Mouse (Mus musculus) hindbrain, postnatal 0 days (tissue): Measurements from ENCODE around the gene Ap4e1. TPM values are rescaled to one million over a fixed set of nuclear protein-coding genes. Genes with fewer than 3 reads are reported as not detected.

Source experiments
- ATAC-seq: fragments of 200-750 bp; cut with Nextera tagmentation; 2 replicates; pipeline ENCODE4 v1.8.0; 2017; ENCODE audit warnings: mild to moderate bottlenecking, moderate TSS enrichment, moderate library complexity
- DNase-seq: peaks from one replicate; pipeline ENCODE4 v3.0.0-alpha.2; 2015; ENCODE audit warnings: low spot score
- H3K27ac ChIP-seq: fragments of 300-500 bp; sonication (generic); 2 replicates; pipeline ENCODE4 v1.5.1; 2014; ENCODE audit warnings: mild to moderate bottlenecking
- H3K27me3 ChIP-seq: fragments of 300-500 bp; sonication (generic); 2 replicates; pipeline ENCODE4 v1.6.1; 2014; ENCODE audit warnings: low read length, mixed read lengths; ENCODE audit not compliant: insufficient read depth
- H3K36me3 ChIP-seq: fragments of 300-500 bp; sonication (generic); 2 replicates; pipeline ENCODE4 v1.6.1; 2014; ENCODE audit warnings: low read length, mixed read lengths; ENCODE audit not compliant: insufficient read depth
- H3K4me1 ChIP-seq: fragments of 300-500 bp; sonication (generic); 2 replicates; pipeline ENCODE4 v1.6.1; 2014; ENCODE audit warnings: antibody characterized with exemption, low read length, mixed read lengths; ENCODE audit not compliant: insufficient read depth
- H3K4me2 ChIP-seq: fragments of 300-500 bp; sonication (generic); 2 replicates; pipeline ENCODE4 v1.6.1; 2014; ENCODE audit warnings: low read depth, mild to moderate bottlenecking, low read length, moderate library complexity, mixed read lengths
- H3K4me3 ChIP-seq: fragments of 300-500 bp; sonication (generic); 2 replicates; pipeline ENCODE4 v1.5.1; 2014; ENCODE audit warnings: low read length
- H3K9ac ChIP-seq: fragments of 300-500 bp; sonication (generic); replicated peaks from 2 replicates; pipeline ENCODE4 v1.6.1; 2014; ENCODE audit warnings: mild to moderate bottlenecking, low read length, moderate library complexity, mixed read lengths
- H3K9me3 ChIP-seq: fragments of 300-500 bp; sonication (generic); 2 replicates; pipeline ENCODE4 v1.6.1; 2016; ENCODE audit warnings: low read length, mixed read lengths
- CTCF ChIP-seq: IDR thresholded peaks from 2 replicates; pipeline ENCODE4 v1.5.1; 2016; ENCODE audit warnings: antibody characterized with exemption, control low read depth, low read depth
- WGBS: fragments of 180-500 bp; shearing (Covaris S2); extraction: QIAGEN DNeasy Blood & Tissue Kit; methylation state at CpG from one replicate; pipeline ENCODE4 v1.1.7; 2014; 5-methylcytosine and 5-hydroxymethylcytosine counted together
- polyA plus RNA-seq: library from polyadenylated mRNA; unstranded; fragments of >200 nt; fragmentation: Nextera tagmentation; extraction: Ambion mirVana; gene quantifications from 2 replicates; pipeline ENCODE4 v1.2.1, GENCODE M21; 2015
- total RNA-seq: library from RNA; depleted of rRNA; stranded (reverse); fragments of >200 nt; gene quantifications from 2 replicates; pipeline ENCODE4 v1.2.3, GENCODE M21; 2014; rRNA removed

Ap4e1 gene
- 9.5 and 10.1 TPM in 2 replicates for total RNA-seq
- 5.9 and 7.4 TPM in 2 replicates for polyA plus RNA-seq

GRCm38 (mm10) chr2:127008469-127008998, at the start of gene Ap4e1:
TSS of gene Ap4e1 (plus strand) at chr2:127008717.
- H3K9ac ChIP-seq, result peak within 1 kb of the TSS; percentile 91
- TF ChIP-seq CTCF, result peak; percentile 98
- peak; percentile 92 for ATAC-seq
- H3K27ac ChIP-seq, result peak within 1 kb of the TSS; percentile 81
- 0 out of 2 replicates have a peak, but pooled peaks cover 3% of the 10 kb centered on the region for H3K4me1 ChIP-seq
- H3K27me3 ChIP-seq, result no peaks in the 10 kb centered on the region
- peak within 1 kb of the TSS; percentile 91 for H3K4me3 ChIP-seq
- H3K36me3 ChIP-seq, result peaks cover 14% of the 10 kb centered on the region
- H3K4me2 ChIP-seq, result peak within 1 kb of the TSS; percentile 65
- under 1% methylated on average over 40 of the region's 40 CpGs for WGBS
- peak; percentile 96 for DNase-seq
- H3K9me3 ChIP-seq, result no peaks in the 10 kb centered on the region

GRCm38 (mm10) chr2:126961696-126962095, 46.8 kb upstream of the Ap4e1 start:
- Histone ChIP-seq H3K9me3 (no peaks in the 10 kb centered on the region), H3K36me3 (no peaks in the 10 kb centered on the region), H3K27me3 (no peaks in the 10 kb centered on the region), H3K4me3 (no peak overlapping the region), H3K4me1 (no peaks in the 10 kb centered on the region), H3K9ac (no peak overlapping the region), H3K4me2 (no peak overlapping the region), H3K27ac (no peak overlapping the region)
- TF ChIP-seq CTCF, result no peak
- DNase-seq (no peak), ATAC-seq (no peak)
- WGBS, result 72% methylated on average over 2 of the region's 2 CpGs

- DNase-seq (no peak), ATAC-seq (no peak)
- Histone ChIP-seq H3K27me3 (no peaks in the 10 kb centered on the region), H3K9ac (no peak overlapping the region), H3K4me2 (no peak overlapping the region), H3K27ac (no peak overlapping the region), H3K36me3 (no peaks in the 10 kb centered on the region), H3K4me3 (no peak overlapping the region), H3K9me3 (no peaks in the 10 kb centered on the region), H3K4me1 (no peaks in the 10 kb centered on the region)
- 64% methylated on average over 6 of the region's 6 CpGs for WGBS
- no peak for TF ChIP-seq CTCF
Observed at GRCm38 (mm10) chr2:126977428-126977827, 31.1 kb upstream of the Ap4e1 start.

DNA sequence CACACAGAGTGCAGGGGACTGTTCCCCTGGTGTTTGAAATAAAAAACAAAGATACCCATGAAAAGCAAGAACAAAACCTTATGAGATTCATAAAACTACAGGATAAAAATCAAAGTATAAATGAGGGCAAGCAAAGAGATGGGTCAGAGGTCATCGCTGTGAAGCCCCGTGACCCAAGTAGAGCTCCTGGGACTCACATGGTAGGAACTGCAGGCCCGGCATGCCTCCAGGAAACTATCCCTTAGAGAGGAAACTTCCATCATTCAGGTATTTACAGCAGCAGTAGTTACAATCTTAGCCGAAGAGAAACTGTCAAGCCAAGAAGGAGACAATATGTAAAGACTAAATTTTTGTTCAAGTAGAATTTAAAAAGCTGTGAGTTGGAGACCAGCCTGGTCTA, 25.3 kb upstream of the Ap4e1 start:
- no peak overlapping the region for H3K27ac ChIP-seq
- H3K4me1 ChIP-seq, result no peaks in the 10 kb centered on the region
- no peak overlapping the region for H3K4me3 ChIP-seq
- no peaks in the 10 kb centered on the region for H3K9me3 ChIP-seq
- H3K36me3 ChIP-seq, result no peaks in the 10 kb centered on the region
- TF ChIP-seq CTCF, result no peak
- H3K4me2 ChIP-seq, result no peak overlapping the region
- H3K9ac ChIP-seq, result no peak overlapping the region
- H3K27me3 ChIP-seq, result no peaks in the 10 kb centered on the region
- WGBS, result 85% methylated on average over 4 of the region's 4 CpGs
- ATAC-seq (no peak), DNase-seq (no peak)

DNA sequence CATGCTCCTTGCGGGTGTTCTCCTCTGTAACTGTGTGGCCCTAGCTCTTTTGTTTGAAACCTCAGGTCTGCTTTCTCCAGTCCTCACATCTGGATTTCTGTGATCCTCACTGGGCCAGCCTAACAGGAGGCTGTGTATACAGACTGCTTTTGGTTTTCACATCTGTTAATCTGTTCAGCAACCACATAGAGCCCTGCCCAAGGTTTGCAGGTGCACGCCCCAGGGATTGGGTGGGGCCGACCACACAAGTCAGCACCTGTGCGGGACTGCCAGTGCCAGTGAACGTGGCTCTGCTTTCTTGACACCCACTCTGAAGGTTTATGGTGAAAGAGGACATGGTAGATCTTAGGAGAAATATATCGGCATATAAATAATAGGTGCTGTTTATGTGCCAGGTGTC, 18.6 kb upstream of the Ap4e1 start:
- WGBS, result 91% methylated on average over 6 of the region's 6 CpGs
- Histone ChIP-seq H3K27me3 (no peaks in the 10 kb centered on the region), H3K4me1 (no peaks in the 10 kb centered on the region), H3K27ac (no peak overlapping the region), H3K9me3 (no peaks in the 10 kb centered on the region), H3K9ac (no peak overlapping the region), H3K4me3 (no peak overlapping the region), H3K4me2 (no peak overlapping the region), H3K36me3 (no peaks in the 10 kb centered on the region)
- TF ChIP-seq CTCF, result no peak
- DNase-seq (no peak), ATAC-seq (no peak)

DNA sequence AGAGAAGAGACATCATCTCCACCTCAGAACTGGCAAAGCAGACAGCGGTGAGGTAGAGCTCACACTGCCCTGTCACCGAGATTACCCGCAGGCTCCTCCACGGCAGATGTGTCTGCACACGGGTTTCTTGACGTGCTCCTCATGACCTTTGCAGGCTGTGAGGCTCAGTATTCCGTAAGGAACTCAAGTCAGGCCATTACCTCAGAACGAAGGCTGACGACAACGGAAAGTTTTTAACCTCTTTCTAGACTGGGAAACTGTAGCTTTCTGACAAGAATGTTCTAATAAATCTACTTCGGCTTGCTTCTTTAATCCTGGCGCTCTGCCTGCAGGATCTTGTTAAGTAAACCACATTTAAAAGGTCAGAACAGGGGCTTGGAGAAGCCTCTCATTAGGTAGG, 15.8 kb upstream of the Ap4e1 start:
- Histone ChIP-seq H3K9ac (no peak overlapping the region), H3K4me3 (no peak overlapping the region), H3K27me3 (no peaks in the 10 kb centered on the region), H3K4me1 (no peaks in the 10 kb centered on the region), H3K4me2 (no peak overlapping the region), H3K27ac (no peak overlapping the region), H3K36me3 (no peaks in the 10 kb centered on the region), H3K9me3 (no peaks in the 10 kb centered on the region)
- TF ChIP-seq CTCF, result no peak
- WGBS, result 73% methylated on average over 12 of the region's 12 CpGs
- DNase-seq (no peak), ATAC-seq (no peak)

DNA sequence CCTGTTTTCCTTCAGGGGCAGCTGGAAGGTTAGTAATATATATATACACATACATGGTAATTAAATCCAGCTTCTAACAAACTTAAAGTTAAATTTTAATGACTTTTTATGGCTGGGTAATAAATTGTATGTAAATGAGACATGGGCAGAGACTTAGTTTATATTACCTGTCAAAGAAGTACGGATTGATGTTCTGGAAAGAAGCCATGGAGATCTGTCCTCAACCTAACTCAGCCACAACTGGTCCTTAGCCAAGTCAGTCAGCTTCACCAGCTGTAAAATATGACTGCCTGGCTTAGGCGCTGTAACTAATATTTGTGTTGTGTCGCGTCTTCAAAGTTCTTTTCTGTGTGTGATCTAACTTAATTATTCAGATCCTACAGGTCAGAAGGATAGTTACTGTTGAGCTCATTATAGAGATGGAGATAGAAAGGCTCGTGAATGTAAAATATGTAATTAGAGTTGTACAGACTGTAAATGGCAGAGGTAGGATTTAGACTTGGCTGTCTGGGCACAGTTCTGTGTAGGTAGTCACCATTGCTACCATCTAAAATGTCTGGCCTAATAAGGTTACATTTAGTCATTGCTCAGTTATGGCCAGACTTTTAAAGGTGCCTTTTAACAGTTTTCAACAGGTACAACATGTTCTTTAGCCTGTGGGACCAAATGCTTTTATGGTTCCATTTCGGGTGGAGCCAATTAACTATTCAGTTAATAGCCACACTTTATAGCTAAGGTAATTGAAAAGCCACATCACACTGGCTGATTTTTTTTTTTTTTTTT, 13.9 kb upstream of the Ap4e1 start:
- no peaks in the 10 kb centered on the region for H3K9me3 ChIP-seq
- no peak overlapping the region for H3K27ac ChIP-seq
- H3K4me3 ChIP-seq, result no peak overlapping the region
- no peaks in the 10 kb centered on the region for H3K4me1 ChIP-seq
- no peak for TF ChIP-seq CTCF
- DNase-seq (no peak), ATAC-seq (no peak)
- H3K9ac ChIP-seq, result no peak overlapping the region
- WGBS, result 78% methylated on average over 6 of the region's 6 CpGs
- no peaks in the 10 kb centered on the region for H3K27me3 ChIP-seq
- H3K36me3 ChIP-seq, result no peaks in the 10 kb centered on the region
- no peak overlapping the region for H3K4me2 ChIP-seq
